Mouse (Mus musculus) adrenal gland, adult 8-10 months (tissue): ENCODE data around the gene Sult1e1. TPM values are rescaled to one million over a fixed set of nuclear protein-coding genes. Genes with fewer than 3 reads are reported as not detected.

ENCODE experiments used
- DNase-seq: peaks from one replicate; pipeline ENCODE4 v3.0.0; 2022
- total RNA-seq, 4 experiments: library from RNA; stranded (reverse); gene quantifications; 2 replicates each; pipeline ENCODE4 v1.2.4; 2022

Gene Sult1e1
- total RNA-seq = 1 to 10 TPM in 3 of 4 experiments, under 1 TPM in 1; 0.98 to 5.8 (median 1.9) TPM

DNA sequence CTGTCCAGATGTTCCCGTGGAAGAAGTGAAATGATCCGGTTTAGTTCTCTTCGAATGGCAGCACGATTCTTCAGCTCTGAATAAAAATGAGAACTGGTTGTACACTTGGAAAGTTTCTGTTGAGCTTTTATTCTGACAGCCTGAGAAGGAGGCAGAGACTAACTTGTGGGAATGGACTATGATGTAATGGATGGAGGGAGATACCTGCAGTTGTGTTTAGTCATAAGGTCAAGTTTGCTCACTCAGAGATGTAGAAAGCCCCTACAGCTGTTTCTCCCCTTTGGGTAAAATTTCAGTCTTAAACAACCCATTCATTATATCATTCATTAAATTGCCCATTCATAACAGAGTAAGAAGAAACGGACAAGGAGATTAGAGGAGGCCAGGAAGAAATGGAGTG is at the start of gene Sult1e1:
TSS of gene Sult1e1 (minus strand) at position 101 of the 400 bp plus-strand sequence.
- DNase-seq = no peak

- no peak for DNase-seq
Observed at GRCm38 (mm10) chr5:87622681-87623080, 31.3 kb upstream of the Sult1e1 start.

DNA sequence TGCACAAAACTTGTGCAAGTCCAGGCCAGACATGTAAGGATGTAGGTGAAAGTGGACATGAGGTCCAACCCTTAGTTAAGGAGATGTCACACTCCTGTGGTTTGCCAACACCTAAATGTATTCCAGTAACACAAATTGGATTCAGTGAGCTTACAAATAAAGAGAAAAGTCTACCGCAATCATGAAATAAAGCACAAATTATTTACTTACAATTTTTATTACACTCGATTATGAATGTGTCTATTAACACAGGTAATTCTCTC is 23.7 kb upstream of the Sult1e1 start:
- no peak for DNase-seq

DNA sequence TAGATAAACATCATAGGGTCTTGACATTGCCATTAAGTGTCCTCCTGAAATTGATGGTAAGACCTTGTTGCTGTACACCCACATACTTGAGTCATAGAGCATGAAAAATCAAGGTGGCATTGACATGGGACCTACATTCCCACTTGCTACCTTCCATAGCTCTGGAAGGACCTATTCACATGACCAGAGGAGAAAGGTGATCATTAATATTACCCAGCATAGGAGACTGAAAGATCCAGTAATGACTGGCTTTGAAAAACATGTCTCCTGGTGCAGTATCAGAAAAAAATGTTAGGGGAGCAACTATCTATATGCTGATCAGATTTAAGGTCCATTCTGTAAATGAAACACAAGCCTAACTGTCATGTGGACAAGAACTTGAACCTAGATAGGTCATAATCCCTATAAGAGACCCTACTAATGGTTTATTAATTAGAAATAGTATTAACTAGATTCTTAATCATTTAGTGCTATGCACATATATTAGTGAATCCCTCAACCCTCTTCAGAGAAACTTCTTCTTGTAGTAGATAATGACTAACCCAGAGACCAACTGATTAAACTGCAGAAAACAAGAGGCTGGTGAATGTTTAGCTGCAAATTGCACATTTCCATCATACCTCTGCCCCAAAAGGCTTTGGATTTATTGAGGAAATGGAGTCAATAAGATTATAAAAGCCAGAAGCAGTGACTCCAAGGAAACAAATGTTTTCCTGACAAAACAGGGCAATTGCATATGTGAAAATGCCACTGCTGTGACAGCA is 23.2 kb upstream of the Sult1e1 start:
- DNase-seq = no peak

DNA sequence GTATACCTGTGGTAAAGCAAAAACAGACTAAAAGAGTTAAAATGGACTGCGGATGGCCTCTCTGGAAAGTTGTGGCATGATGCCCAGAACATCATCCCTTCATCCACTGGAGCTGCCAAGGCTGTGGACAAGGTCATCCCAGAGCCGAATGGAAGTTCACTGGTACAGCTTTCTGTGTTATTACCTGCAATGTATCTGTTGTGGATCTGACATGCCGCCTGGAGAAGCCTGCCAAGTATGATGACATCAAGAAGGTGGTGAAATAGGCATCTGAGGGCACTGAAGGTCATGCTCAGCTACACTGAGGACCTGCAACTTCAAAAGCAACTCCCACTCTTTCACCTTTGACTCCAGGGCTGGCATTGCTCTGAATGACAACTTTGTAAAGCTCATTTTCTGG is 9.6 kb upstream of the Sult1e1 start:
- peak; percentile 87 for DNase-seq

- no peak for DNase-seq
Observed at GRCm38 (mm10) chr5:87597891-87598290, 6.5 kb upstream of the Sult1e1 start.

DNA sequence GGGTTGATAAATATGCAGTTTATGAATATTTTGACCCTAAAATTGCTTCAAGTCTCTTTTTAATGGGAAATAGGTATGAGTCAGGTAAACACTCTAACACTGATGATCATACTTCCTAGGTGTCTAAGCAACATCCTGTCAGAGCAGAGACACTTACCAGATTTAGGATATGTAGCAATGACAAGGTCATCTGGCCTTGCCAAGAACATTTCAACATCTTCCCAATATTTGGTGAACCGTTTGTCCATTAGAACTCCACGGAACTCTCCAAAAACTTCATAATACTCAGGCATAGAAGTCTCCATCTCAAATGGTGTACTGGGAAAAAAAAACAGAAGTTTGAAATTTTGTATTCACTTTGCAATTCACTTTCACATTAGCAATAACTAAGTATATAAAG is 1.5 kb downstream of the Sult1e1 start:
- no peak for DNase-seq

DNA sequence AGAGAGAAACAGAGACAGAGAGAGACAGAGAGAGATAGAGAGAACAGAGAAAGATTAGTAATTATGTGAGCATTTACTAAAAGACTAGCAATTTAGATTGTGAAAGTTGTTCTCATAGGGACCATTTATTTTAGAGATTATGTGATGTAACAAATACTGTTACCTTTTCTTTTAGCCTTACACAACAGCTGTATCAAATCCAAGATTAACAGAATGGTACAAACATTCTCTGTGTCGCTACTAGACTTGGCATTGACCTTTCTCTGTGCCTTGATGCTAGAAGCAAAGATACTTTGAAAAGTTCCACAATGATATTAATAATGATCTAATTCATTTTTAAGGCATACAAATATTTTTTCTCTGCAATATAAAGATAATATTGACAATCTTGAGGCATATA is 11.0 kb downstream of the Sult1e1 start:
- no peak for DNase-seq

GRCm38 (mm10) chr5:87574174-87574573 is 17.2 kb downstream of the Sult1e1 start:
- DNase-seq = no peak

GRCm38 (mm10) chr5:87573490-87573889 is 17.9 kb downstream of the Sult1e1 start:
- no peak for DNase-seq

- DNase-seq = no peak
Observed at GRCm38 (mm10) chr5:87572781-87573180, 18.6 kb downstream of the Sult1e1 start.

DNA sequence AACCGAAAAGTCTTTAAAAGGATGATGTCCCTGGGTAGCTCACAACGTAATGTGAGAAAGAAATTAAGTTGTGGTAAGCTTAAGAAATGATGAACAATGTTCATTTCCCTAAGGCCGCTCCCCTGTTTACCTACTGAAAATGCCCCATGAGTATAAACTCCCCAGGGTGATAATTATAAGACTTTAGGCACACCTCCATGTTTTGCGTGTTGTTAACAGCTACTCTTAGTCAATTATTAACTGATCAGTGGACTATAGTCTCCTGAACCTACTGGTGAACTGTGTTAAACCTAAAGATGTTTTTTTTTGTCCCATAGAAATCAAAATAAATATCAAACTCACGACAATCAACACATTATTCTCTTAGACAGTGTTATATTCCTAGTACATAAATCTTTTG is 22.5 kb downstream of the Sult1e1 start, which contains the start of gene Sult1d1:
TSS of gene Sult1d1 (minus strand) at position 183 of the 400 bp plus-strand sequence.
- DNase-seq = no peak

GRCm38 (mm10) chr5:87567306-87567705 is 24.1 kb downstream of the Sult1e1 start:
- DNase-seq = no peak

DNA sequence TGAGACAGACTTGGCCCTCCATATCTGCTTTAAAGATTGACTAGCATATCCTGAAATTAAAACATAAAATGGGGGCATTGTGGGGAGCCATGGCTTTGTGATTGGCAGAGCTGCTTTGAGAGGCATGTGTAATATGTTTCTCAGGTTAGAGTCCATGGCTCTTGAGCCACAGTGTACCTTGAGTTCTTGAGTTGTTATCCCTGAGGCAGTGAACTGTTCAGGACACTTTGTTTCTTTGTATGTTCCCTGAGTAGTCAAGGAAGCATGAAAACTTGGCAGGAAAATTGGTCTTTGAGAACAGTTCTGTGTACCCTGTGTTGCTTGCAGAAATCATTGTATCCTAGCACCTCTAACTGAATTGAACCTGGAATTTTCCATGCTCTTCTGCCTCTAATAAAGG is 28.4 kb downstream of the Sult1e1 start:
- DNase-seq = no peak

DNA sequence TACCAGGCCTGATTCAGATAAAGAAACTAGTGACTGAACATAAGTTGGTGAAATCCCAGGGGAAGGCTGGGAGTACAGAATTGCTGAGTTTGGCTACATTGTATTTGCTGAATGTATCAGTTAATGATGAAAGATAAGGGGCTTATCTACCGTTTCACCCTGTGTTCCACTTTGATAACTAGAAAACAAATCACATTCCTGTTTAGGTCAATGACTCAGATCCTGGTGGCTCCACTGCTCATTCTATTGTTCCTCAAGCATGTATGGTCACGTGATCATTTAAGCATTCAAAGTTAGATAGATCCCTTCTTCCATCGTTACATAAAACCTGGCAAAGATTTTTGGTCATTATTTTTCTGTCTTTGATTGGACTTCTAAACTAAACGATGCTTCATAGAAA is 28.9 kb downstream of the Sult1e1 start:
- no peak for DNase-seq

- DNase-seq = no peak
Observed at GRCm38 (mm10) chr5:87560145-87560544, 31.2 kb downstream of the Sult1e1 start.

GRCm38 (mm10) chr5:87550935-87551334 is 40.5 kb downstream of the Sult1e1 start:
- no peak for DNase-seq

DNA sequence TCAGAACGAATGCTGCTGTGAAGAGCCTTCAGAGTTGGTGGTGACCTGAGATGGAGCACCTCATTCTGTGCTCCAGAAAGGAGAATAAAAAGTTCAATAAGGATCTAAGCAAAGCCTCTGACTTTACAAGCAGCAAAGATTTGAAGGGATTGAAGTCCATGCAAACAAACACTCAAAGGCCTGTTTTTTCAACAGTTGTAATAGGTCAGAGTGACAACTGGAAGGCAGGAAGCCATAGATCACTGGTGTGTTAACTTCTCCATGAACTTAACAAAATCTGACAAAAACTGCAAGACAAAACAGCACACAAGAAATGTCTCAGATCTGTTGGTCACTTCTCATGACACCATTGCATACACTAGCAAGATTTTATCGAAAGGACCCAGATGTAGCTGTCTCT is 53.3 kb downstream of the Sult1e1 start, which contains the start of gene Sult1b1:
TSS of gene Sult1b1 (minus strand) at position 85 of the 400 bp plus-strand sequence.
- DNase-seq = no peak

- no peak for DNase-seq
Observed at GRCm38 (mm10) chr5:87535994-87536644, 55.3 kb downstream of the Sult1e1 start.

DNA sequence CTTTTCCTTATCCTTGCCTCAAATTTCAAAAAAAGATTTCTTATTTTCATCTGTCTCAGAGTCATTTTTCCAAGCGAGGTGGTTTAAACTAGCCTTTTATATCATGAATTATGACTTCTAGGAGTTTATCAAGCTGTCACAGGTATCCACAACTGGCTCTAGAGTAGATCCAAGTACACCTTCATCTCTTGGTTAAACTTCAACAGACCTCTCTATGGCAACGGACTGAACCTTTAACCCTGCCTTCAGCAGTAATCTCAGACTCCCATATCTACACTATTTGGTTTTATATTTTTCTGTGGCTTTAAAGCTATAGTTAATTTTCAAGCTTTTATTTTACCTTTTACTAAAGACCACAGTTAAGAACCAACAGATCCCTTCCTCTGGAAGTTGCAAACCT is 59.1 kb downstream of the Sult1e1 start:
- DNase-seq = no peak
